Mouse (Mus musculus) urinary bladder, postnatal 0 days (tissue): ENCODE measurements around the gene Rps10. TPM values are rescaled to one million over a fixed set of nuclear protein-coding genes. Genes with fewer than 3 reads are reported as not detected.

ENCODE experiments used
- polyA plus RNA-seq: library from polyadenylated mRNA; unstranded; fragments of >200 nt; fragmentation: Nextera tagmentation; extraction: Ambion mirVana; gene quantifications from 2 replicates; pipeline ENCODE4 v1.2.1, GENCODE M21; 2015

Gene Rps10
- polyA plus RNA-seq: 728 and 735 TPM in 2 replicates

DNA sequence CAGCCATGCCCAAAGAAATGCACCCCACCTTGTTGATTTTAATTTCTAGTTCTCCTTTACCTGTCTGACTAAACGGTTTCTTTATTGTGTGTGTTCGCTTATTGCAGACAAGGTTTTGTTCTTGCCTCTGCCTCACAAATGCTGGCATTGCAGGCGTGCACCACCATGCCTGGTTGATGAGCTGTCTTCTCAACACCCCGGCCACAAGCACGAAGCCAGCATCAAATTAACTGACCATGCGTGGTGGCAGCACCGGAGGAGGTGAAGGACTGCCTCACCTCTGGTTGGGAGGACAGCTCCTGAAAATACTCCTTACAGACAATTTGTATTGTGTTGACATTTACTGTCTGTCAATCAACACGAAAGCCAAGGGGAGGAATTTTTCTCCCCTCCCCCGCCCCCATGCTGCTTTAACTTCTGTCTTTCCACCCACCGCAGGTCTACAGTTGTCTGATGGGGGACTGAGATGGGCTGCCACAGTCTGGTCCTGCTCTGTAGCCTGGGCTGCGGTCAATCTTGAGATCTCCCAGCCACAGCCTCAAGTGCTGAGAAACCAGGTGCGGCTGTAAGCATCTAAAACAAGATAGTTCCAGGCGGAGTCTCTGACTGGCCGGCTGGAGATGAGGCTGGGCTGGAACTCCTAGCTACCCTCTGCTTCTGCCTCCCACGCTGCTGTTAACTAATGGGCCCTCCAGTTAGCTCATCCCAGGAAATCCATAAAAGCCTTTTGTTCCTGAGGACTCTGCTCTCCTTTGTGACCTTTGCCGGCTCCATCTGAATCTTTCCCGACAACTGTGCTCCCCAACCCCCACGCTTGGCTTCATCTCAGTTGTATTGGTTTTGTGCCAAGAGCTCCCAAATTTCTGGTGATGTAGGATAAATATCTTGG lies at the start of gene Rps10:
Gene Rps10 (minus strand): TSS at position 538 of the 889 bp plus-strand sequence.

DNA sequence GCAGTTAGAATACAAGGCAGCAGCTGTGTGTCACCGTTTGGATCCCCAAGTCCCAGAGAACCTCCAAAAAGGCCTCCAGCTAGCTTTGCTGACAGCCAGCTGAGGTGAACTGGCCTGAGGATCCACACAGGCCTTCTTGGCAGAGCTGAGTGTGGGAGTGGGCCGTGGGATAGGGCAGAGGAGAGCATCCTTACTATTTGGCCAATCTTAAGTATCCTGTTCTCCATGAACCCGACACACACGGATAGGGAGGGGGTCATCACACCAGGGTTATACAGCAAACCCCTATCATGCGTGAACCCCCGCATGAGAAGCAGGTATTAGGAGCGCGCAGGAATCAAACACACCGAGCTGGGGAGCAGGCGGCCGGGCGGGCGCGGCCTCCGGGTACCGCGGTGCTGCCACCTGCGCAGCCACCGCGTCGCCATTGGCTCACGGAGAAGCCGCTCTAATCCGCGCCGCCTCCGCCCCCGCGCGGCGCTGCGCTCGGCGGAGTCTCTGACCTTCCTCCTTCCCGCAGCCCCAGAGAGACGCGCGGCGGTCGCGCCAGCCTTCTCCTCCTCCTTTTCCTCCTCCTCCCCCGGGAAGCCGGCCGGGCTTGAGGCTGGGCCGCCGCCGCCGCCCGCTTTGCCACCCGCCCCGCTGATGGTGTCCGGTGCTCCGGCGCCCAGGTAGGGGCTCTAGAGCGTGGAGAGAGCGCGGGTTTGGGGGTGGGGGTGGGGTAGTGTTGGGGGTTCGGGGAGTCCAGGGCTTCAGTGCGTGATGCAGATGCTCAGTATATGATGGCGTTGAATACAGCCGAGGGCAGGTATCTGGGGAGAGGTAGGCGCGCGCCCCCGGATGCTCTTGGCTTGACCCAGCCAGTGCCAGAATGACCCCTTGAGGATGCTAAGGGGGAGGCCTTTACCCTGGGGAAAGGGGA lies 18.9 kb upstream of the Rps10 start, which contains the start of gene Pacsin1:
Gene Pacsin1 (plus strand): TSS at position 421 of the 922 bp plus-strand sequence.

DNA sequence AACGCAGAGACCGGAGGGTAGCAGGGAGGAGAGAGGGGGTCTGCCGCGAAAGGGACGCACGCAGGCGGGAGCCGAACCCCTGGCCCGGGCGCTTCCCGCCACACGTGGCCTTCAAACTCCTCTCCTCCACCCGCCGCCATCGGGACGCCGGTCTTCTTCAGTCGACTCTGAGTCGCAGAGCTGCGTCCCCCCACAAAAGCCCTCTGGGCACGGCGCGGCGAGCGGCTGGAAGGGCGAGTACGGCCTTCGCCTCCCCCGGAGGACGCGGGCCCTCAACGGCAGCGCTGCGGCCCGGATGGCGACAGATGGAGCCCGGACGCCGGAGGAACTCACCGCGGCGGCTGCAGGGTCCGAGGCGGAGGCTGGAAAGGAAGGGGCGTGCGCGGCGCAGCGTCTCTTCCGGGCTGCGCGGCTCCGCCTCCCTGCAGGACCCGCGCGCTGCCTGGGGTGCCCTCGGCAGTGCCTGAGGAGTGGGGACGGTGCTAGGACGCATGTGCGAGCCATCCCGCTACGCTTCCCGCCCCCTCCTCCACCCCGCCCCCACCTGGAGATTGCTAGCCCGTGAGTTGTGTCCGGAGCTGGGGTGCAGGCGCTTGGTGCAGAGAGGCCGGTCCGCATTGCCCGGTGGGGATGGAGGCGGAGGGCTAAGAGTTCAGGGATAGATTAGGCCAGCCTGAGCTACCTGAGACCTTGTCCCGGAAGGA lies 1.4 kb downstream of the Rps10 start, which contains the start of gene RPS10-NUDT3:
Gene RPS10-NUDT3 (minus strand): TSS at position 352 of the 704 bp plus-strand sequence.

GRCm38 (mm10) chr17:27623360-27624326 lies 12.8 kb downstream of the Rps10 start, which contains the start of gene Nudt3:
Gene Nudt3, minus strand, starts transcription at chr17:27623495.

Other genes starting within 250 kb of the Rps10 start
- gene Grm4, start 115.3 kb downstream of the Rps10 start, polyA plus RNA-seq: not detected in 2 replicates
- 75.4 and 76.9 TPM in 2 replicates for gene Hmga1, start 80.2 kb downstream of the Rps10 start, polyA plus RNA-seq
- gene AI413582, start 70.9 kb downstream of the Rps10 start, polyA plus RNA-seq: 25.3 and 39.1 TPM in 2 replicates
- gene Nudt3, start 13.2 kb downstream of the Rps10 start, polyA plus RNA-seq: 48.3 and 49.0 TPM in 2 replicates
- not detected in 2 replicates for gene RPS10-NUDT3, start 1.4 kb downstream of the Rps10 start, polyA plus RNA-seq
- 0.39 and 0.91 TPM in 2 replicates for gene Pacsin1, start 18.8 kb upstream of the Rps10 start, polyA plus RNA-seq
- 0.15 TPM in 1 of 2 replicates, not detected in the other for gene Spdef, start 92.3 kb upstream of the Rps10 start, polyA plus RNA-seq
- gene D17Wsu92e, start 184.0 kb upstream of the Rps10 start, polyA plus RNA-seq: 12.7 and 13.7 TPM in 2 replicates
- 180 and 188 TPM in 2 replicates for gene Snrpc, start 201.5 kb upstream of the Rps10 start, polyA plus RNA-seq
- gene Uhrf1bp1, start 219.8 kb upstream of the Rps10 start, polyA plus RNA-seq: 1.6 and 1.8 TPM in 2 replicates